Mouse (Mus musculus) kidney, adult 18-20 months (tissue): ENCODE measurements around the gene Tns1.

Experiments used
- DNase-seq: peaks from one replicate; pipeline ENCODE4 v3.0.0; 2021

Gene Tns1

DNA sequence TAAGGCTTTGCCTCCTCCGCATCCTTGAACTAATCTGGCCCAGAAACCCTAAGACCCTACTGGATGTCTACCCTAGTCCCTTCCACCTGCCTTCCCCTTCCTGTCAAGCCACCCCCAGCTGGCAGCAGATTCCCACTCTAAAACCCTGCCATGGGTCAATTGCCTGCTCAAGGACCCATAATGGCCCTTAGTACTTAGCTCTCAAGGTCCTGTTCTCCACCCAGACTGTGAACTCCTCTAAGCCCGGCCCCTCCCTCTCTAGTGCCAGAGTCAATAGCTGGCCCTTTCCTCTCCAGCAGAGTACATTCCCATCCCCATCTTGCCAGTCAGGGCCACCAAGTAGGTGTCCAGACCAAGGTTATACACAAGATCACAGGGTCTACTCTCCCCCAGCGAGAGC is 115.3 kb downstream of the Tns1 start:
- DNase-seq, result peak; percentile 70

- DNase-seq, result peak; percentile 80
Measured at GRCm38 (mm10) chr1:74008498-74008897, 115.8 kb downstream of the Tns1 start.

- peak; percentile 79 for DNase-seq
Measured at GRCm38 (mm10) chr1:74007398-74008050, 116.7 kb downstream of the Tns1 start.

GRCm38 (mm10) chr1:74005020-74005419 is 119.2 kb downstream of the Tns1 start:
- peak; percentile 79 for DNase-seq

DNA sequence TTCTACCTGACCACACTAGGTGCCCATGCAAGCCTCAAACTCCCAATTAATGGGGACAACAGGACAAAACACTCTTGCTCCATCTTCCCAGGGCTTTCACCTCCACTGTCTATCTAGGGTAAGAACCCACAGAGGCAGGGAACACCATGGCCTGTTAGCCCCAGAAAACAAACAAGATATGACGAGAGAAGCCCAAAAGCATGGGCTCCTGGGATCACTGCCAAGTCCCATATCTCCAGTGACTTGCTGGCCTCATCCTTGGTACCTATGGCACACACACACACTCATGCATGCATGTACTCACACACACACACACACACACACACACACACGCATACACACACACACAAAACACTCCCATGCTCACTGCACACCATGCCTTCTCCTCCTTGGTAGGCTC is 120.5 kb downstream of the Tns1 start:
- DNase-seq, result no peak

DNA sequence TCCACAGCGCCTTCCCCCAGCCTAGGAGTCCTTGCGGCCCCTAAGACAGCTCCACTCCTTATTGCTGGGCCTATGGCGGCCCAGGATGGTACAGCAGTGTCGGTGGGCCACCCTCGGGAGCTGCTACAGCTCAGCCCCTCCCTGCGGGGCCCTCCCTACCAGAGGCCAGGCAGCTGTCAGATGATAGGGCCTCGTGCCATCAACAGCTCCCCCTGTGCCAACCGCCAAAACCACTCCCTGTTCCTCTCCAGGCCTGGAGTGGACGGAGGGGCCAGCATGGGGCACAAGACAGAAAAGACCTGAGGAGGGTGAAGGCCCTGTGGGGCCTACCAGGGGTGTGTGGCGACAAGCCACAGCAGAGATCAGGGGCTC is 122.8 kb downstream of the Tns1 start:
- DNase-seq, result peak; percentile 55

DNA sequence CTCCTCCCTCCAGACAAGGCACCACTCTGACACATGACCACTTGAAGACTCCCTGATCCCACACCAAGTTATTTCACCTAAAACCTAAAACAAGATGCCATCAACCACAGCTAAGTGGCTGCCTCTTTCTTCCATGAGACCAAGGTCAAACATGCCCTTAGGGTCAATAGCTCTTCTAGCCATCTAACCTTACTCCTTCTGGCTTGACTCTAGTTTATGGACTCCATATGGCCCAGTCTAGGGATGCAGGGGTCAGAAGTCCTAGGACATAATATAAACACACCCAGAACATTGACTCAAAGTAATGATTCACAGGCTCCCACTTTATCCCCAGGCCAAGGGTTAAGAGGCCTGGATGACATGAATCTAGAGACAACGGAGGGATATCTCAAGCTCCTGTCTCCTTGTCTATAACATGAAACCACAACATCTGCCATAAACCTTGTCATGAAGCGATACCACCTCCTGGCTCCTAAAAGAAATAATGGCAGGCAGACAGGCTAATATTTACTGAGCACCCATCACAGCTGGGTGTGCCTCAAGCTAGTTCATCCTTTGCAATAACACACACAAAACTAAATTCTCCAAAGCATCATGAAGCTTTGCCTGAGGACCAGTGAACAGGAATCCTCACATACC is 123.3 kb downstream of the Tns1 start:
- no peak for DNase-seq

DNA sequence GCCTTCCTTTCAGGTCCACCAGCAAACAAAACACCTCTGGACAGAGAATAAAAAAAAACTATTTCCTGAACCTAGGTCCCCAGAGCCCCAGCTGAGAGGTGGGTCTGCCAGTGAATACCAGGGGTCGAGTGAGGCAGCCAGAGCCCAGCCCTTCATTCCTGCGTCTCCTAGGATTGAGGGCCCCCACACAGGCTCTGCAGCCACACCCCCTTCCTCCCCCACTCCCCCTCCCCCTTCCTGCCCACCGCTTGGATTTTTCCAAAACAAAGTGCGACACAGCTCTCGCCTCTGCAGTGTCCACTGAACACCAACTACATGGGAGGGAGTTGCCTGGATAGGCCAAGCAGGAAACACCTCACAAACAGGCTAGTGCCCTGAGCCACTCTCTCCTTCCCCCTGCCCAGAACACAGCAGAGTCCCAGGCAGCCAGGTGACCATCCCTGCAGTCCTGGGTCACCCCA is 124.0 kb downstream of the Tns1 start:
- DNase-seq, result peak; percentile 73

DNA sequence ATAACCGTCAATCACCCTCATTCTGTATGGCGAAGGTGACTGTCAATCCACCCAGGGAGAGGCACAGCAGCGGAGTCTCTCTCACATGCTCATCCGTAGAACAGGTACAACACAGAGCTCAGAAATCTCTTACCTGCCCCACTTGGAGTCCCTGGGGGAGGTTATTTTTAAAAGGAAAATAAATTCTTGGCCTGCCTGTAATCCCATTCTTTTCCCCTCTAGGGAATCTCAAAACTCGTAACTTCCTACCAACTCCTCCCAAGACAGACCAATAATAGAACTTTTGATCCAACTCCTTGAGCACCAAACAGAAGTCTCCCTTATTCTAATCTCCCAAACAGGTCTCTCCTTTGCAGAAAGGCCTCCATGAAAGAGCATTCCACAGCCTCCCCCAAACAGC is 124.7 kb downstream of the Tns1 start:
- no peak for DNase-seq

DNA sequence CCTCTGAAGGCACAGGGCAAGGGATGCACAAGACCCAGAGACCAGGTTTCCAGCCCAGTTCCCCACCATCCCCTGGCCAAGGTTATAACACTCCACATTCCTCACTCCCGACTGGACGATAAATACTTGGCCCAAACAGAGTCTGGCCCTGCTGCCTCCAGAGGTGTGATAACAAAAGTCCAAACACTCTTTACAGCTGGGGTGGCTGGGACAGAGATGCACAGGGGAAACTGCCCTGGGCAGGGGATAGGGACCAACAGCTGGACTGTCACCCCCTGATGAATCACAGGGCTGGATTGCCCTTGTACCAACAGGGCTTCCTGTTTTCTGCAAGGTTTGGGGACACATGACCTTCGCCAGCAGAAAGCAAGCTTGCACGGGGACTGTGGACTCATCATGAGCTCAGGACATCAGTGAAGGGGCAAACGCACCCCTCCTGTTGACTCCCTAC is 125.3 kb downstream of the Tns1 start:
- DNase-seq, result no peak

DNA sequence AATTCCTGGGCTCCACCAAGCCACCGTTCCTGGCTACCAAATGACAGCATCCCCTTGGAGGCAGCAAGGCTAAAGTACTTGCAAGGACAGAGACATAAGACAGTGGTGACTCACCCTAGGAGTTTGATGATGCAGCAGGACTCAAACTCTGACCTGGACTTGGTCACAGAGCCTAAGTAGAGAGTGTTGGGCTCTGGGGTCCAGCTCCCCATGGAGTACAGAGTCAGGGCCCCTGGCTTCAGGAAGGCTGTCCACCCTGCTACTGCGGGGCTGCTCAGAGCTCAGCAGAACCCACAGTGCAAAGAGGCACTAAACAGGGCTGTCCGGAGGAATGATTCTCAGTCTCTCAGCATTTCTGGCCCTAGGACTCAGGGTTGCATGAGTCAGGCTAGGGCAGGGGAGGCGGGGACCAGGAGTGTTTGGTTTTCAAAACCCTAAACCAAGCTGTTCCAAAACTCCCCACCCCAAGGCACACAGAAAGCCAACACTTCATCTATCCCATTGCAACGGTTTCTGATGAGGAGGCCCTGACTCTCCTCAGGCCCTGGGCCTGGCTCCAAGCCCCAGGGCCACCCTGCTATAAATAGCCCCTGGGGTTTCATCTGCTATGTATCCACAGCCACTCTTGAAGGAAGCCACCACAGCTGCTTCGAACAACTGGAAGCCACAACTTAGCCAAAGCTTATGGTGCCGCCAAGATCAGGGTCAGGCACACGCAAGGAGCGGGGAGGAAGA is 126.0 kb downstream of the Tns1 start:
- peak; percentile 58 for DNase-seq

DNA sequence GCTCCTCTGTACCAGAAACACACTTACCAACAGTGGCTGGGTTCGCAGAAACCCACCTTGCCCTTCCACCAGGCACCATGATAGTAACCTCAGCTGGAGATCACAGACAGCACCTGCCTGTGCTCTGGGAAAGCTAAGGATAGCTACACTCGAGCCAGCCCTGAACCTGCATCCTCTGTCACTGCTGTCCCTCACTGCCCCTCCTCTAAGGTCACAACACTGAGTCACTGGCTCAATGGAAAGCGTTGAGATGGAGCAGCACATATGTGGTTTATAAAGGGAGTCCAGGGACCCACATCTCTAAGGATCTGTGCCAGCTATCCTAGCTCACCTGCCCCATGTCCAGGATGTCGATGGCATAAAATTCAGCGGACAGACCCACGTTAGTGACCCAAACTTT is 126.9 kb downstream of the Tns1 start:
- DNase-seq, result no peak

DNA sequence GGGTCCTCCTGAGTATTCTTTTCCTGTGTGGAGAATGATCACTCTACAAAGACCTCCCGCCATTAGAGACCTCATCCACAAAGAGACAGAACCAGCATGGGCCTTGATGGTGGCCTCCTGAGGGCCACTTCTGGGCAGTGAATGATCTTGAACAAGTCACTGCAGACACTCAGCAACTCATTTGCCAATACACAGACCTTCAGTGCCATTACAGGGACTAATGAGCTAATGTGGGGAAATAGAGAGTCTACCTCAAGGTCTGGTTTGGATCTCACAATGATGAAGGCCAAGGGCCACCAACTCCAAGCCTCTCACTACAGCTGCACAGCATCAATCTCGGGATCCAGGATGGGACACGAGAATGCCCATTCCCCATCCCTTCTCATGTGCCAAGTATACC is 127.6 kb downstream of the Tns1 start:
- DNase-seq, result no peak

- DNase-seq, result peak; percentile 80
Measured at GRCm38 (mm10) chr1:73996209-73996608, 128.0 kb downstream of the Tns1 start.

GRCm38 (mm10) chr1:73995063-73995810 is 129.0 kb downstream of the Tns1 start:
- DNase-seq, result peak; percentile 70

GRCm38 (mm10) chr1:73993901-73994426 is 130.3 kb downstream of the Tns1 start:
- DNase-seq, result no peak

GRCm38 (mm10) chr1:73993279-73993678 is 131.0 kb downstream of the Tns1 start:
- no peak for DNase-seq

GRCm38 (mm10) chr1:73992201-73992938 is 131.9 kb downstream of the Tns1 start:
- no peak for DNase-seq

GRCm38 (mm10) chr1:73991226-73991625 is 133.0 kb downstream of the Tns1 start:
- no peak for DNase-seq

DNA sequence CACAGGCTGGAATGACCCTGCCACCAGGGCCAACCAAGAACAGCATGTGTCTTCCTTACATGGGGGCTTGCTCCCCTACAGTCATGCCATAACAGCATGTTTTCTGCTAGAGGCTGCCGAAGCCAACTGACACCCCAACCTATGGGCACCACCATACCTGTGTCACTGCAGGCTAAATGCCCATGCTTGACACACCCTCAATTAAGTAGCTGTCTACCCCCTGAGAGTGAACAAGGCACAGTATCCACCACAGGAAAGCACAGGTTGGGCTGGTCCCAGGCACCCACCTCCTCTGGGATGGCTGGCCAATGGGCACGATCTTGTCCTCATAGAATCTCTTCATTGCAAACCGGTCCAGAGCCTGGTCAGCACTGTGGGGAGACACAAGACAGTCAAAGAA is 134.2 kb downstream of the Tns1 start:
- no peak for DNase-seq

DNA sequence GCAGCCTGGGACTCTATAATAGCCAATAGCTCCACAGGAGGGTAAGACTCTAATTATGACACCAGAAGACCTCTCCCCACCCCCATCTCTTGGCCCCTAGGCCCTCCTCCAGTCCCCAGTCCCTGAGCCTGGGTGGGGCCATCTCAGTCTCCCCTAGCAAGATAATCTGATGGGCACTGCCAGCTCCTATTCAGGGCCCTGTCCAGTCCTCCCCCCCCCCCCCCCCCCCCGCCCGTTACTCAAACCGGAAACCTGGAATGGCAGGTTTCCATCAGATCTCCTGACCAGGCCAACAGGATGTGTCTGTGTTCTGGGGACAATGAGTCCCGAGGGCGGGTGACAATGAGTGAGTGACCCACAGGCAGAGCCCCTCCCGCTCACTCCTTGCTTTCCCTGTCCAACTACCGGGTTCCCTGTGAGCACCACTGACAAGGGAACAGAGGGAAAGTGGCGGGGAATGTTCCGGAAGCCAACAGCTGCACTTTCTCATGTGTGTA is 136.5 kb downstream of the Tns1 start:
- DNase-seq, result peak; percentile 61
